Mouse (Mus musculus) Patski (cell line): Measurements from ENCODE around the gene Grk5. TPM values are rescaled to one million over a fixed set of nuclear protein-coding genes. Genes with fewer than 3 reads are reported as not detected.

Experiments used
- ATAC-seq: fragments of 100-300 bp; one replicate; pipeline ENCODE4 v1.8.0; 2021
- CTCF ChIA-PET: fragments of 350-600 bp; sonication (Branson Sonifier 250); formaldehyde crosslinking; loops from one replicate; lab custom pipeline; 2022; ENCODE audit warnings: inconsistent platforms; lab: Charles Lee
- POLR2A ChIA-PET: fragments of 350-600 bp; sonication (Branson Sonifier 250); formaldehyde crosslinking; loops from one replicate; lab custom pipeline; 2022; ENCODE audit warnings: antibody characterized with exemption, inconsistent platforms; lab: Charles Lee
- DNase-seq: peaks from one replicate; pipeline ENCODE4 v3.0.0-alpha.2; 2011; ENCODE audit warnings: low read depth, low spot score
- H3K27me3 ChIP-seq: fragments of 371-371 bp; one replicate; pipeline ENCODE4 v1.5.1; 2021
- CTCF ChIP-seq: fragments of 100-300 bp; IDR thresholded peaks from one replicate; pipeline ENCODE4 v1.5.1; 2021
- in situ Hi-C: fragments of 300-500 bp; cut with MboI; formaldehyde crosslinking; loops from 3 replicates; pipeline ENCODE4 v1.11.1; 2018; ENCODE audit warnings: low pct_unique_long_range_greater_than_20kb, mixed read lengths
- polyA plus RNA-seq: library from polyadenylated mRNA; unstranded; gene quantifications from one replicate; pipeline ENCODE4 v1.2.3, GENCODE M21; 2021

Gene Grk5
- polyA plus RNA-seq, 1 experiment from 2014 or later = 13.8 TPM

- POLR2A ChIA-PET = interaction anchor here (0.6 kb wide), 1 partner anchor 18 kb away, joined by 3 read pairs; no protein-coding TSS in a partner anchor
- no peak for TF ChIP-seq CTCF
- ATAC-seq (no peak), DNase-seq (no peak)
- no peaks in the 10 kb centered on the region for H3K27me3 ChIP-seq
- CTCF ChIA-PET = interaction anchor here (0.6 to 2.3 kb wide), 4 partner anchors 8 to 18 kb away, joined by 3 to 8 read pairs (median 3); no protein-coding TSS in a partner anchor
- in situ Hi-C loops = no loop called here
Observed at GRCm38 (mm10) chr19:60945801-60946311, 56.3 kb downstream of the Grk5 start.

- CTCF ChIA-PET = interaction anchor here (0.6 to 2.3 kb wide), 3 partner anchors 9 to 54 kb away, joined by 3 to 8 read pairs (median 3); no protein-coding TSS in a partner anchor
- no peak for ATAC-seq
- in situ Hi-C loops = no loop called here
- no peak for TF ChIP-seq CTCF
- H3K27me3 ChIP-seq = no peaks in the 10 kb centered on the region
- POLR2A ChIA-PET = no interaction called here
- no peak for DNase-seq
Observed at GRCm38 (mm10) chr19:60946656-60947055, 57.1 kb downstream of the Grk5 start.

GRCm38 (mm10) chr19:60948996-60949395 lies 59.4 kb downstream of the Grk5 start:
- H3K27me3 ChIP-seq = no peaks in the 10 kb centered on the region
- no peak for TF ChIP-seq CTCF
- DNase-seq (no peak), ATAC-seq (no peak)
- ChIA-PET CTCF (no interaction called here), POLR2A (no interaction called here)
- in situ Hi-C loops = no loop called here

GRCm38 (mm10) chr19:60950056-60950869 lies 60.7 kb downstream of the Grk5 start:
- CTCF ChIA-PET = interaction anchor here (0.9 to 1.2 kb wide), 3 partner anchors 16 to 97 kb away, joined by 3 read pairs; no protein-coding TSS in a partner anchor

GRCm38 (mm10) chr19:60955131-60955530 lies 65.6 kb downstream of the Grk5 start:
- ATAC-seq (no peak), DNase-seq (no peak)
- no peaks in the 10 kb centered on the region for H3K27me3 ChIP-seq
- in situ Hi-C loops = no loop called here
- TF ChIP-seq CTCF = no peak
- ChIA-PET CTCF (interaction anchor here (1.0 to 1.7 kb wide), 3 partner anchors 9 to 86 kb away, joined by 3 to 8 read pairs (median 4); no protein-coding TSS in a partner anchor), POLR2A (no interaction called here)

More at GRCm38 (mm10) chr19:60950056-60950869, 60.7 kb downstream of the Grk5 start:
- DNase-seq (peak; percentile 33), ATAC-seq (peak; percentile 98)
- in situ Hi-C loops = no loop called here
- POLR2A ChIA-PET = no interaction called here
- H3K27me3 ChIP-seq = no peaks in the 10 kb centered on the region
- no peak for TF ChIP-seq CTCF

GRCm38 (mm10) chr19:60955712-60956111 lies 66.2 kb downstream of the Grk5 start:
- in situ Hi-C loops = no loop called here
- ChIA-PET POLR2A (no interaction called here), CTCF (interaction anchor here (0.7 to 1.7 kb wide), 3 partner anchors 10 to 67 kb away, joined by 3 to 8 read pairs (median 3); partner anchors contain the start of gene Grk5)

GRCm38 (mm10) chr19:60956198-60956750 lies 66.7 kb downstream of the Grk5 start:
- no peaks in the 10 kb centered on the region for H3K27me3 ChIP-seq
- POLR2A ChIA-PET = no interaction called here
- ATAC-seq (peak; percentile 54), DNase-seq (no peak)
- in situ Hi-C loops = no loop called here
- CTCF ChIA-PET = interaction anchor here (0.7 to 1.7 kb wide), 3 partner anchors 10 to 67 kb away, joined by 3 to 8 read pairs (median 3); partner anchors contain the start of gene Grk5
- no peak for TF ChIP-seq CTCF

More at GRCm38 (mm10) chr19:60955712-60956111, 66.2 kb downstream of the Grk5 start:
- ATAC-seq = no peak
- no peaks in the 10 kb centered on the region for H3K27me3 ChIP-seq
- no peak for DNase-seq
- no peak for TF ChIP-seq CTCF

GRCm38 (mm10) chr19:60959706-60960230 lies 70.2 kb downstream of the Grk5 start:
- in situ Hi-C loops = no loop called here
- no peak for TF ChIP-seq CTCF
- DNase-seq (no peak), ATAC-seq (no peak)
- H3K27me3 ChIP-seq = no peaks in the 10 kb centered on the region
- POLR2A ChIA-PET = no interaction called here
- CTCF ChIA-PET = interaction anchor here (1.1 kb wide), 1 partner anchor 8 kb away, joined by 3 read pairs; no protein-coding TSS in a partner anchor

GRCm38 (mm10) chr19:60962358-60963061 lies 73.0 kb downstream of the Grk5 start:
- CTCF ChIA-PET = no interaction called here
- no peak for ATAC-seq

More at GRCm38 (mm10) chr19:60962358-60963061, 73.0 kb downstream of the Grk5 start:
- in situ Hi-C loops = no loop called here
- no peak for TF ChIP-seq CTCF
- no peaks in the 10 kb centered on the region for H3K27me3 ChIP-seq
- POLR2A ChIA-PET = no interaction called here
- no peak for DNase-seq
